Mouse (Mus musculus): ENCODE measurements at regions not wholly inside any gene's neighbourhood (a gene's known extent, or its start where the extent isn't known, plus 50 kb on each side); places are given as distances from the start of the nearest gene placed in this dataset.

- intact Hi-C loops (cut with DNase I), result no loop called here
These were observed 283.8 kb upstream of the Dph6 start for GRCm38 (mm10) chr2:114938416-114939147.

GRCm38 (mm10) chr2:114966111-114966510 lies 311.3 kb upstream of the Dph6 start:
- intact Hi-C loops (cut with DNase I), result no loop called here
- DNase-seq, result no peak

More at GRCm38 (mm10) chr2:114938416-114939147, 283.8 kb upstream of the Dph6 start:
- no peak for DNase-seq

GRCm38 (mm10) chr2:114968651-114969050 lies 313.9 kb upstream of the Dph6 start:
- no peak for DNase-seq
- intact Hi-C loops (cut with DNase I), result no loop called here

- intact Hi-C loops (cut with DNase I), result no loop called here
- DNase-seq, result no peak
These were observed 338.7 kb upstream of the Dph6 start for GRCm38 (mm10) chr2:114993419-114993818.

GRCm38 (mm10) chr2:114993882-114994281 lies 339.1 kb upstream of the Dph6 start:
- no peak for DNase-seq
- intact Hi-C loops (cut with DNase I), result no loop called here

GRCm38 (mm10) chr2:114994691-114995347 lies 340.1 kb upstream of the Dph6 start:
- no peak for DNase-seq

GRCm38 (mm10) chr2:115013916-115014315 lies 359.2 kb upstream of the Dph6 start:
- no peak for DNase-seq
- intact Hi-C loops (cut with DNase I), result no loop called here

More at GRCm38 (mm10) chr2:114994691-114995347, 340.1 kb upstream of the Dph6 start:
- intact Hi-C loops (cut with DNase I), result no loop called here

- intact Hi-C loops (cut with DNase I), result no loop called here
- DNase-seq, result no peak
These were observed 372.0 kb upstream of the Dph6 start for GRCm38 (mm10) chr2:115026777-115027176.

GRCm38 (mm10) chr2:115031134-115031533 lies 376.4 kb upstream of the Dph6 start:
- intact Hi-C loops (cut with DNase I), result no loop called here
- DNase-seq, result no peak

- intact Hi-C loops (cut with DNase I), result no loop called here
- DNase-seq, result no peak
These were observed 381.4 kb upstream of the Dph6 start for GRCm38 (mm10) chr2:115036205-115036604.

GRCm38 (mm10) chr2:115042299-115042785 lies 387.6 kb upstream of the Dph6 start:
- DNase-seq, result no peak
- intact Hi-C loops (cut with DNase I), result no loop called here

GRCm38 (mm10) chr2:115056327-115057070 lies 401.7 kb upstream of the Dph6 start:
- intact Hi-C loops (cut with DNase I), result no loop called here
- DNase-seq, result no peak

GRCm38 (mm10) chr2:115057200-115057599 lies 402.4 kb upstream of the Dph6 start:
- intact Hi-C loops (cut with DNase I), result no loop called here
- DNase-seq, result no peak

- DNase-seq, result no peak
- intact Hi-C loops (cut with DNase I), result no loop called here
These were observed 412.9 kb upstream of the Dph6 start for GRCm38 (mm10) chr2:115067489-115068163.

GRCm38 (mm10) chr2:115069704-115070103 lies 414.9 kb upstream of the Dph6 start:
- intact Hi-C loops (cut with DNase I), result no loop called here
- DNase-seq, result no peak

GRCm38 (mm10) chr2:115070123-115070522 lies 415.4 kb upstream of the Dph6 start:
- DNase-seq, result no peak
- intact Hi-C loops (cut with DNase I), result no loop called here

GRCm38 (mm10) chr2:115070666-115071065 lies 415.9 kb upstream of the Dph6 start:
- DNase-seq, result no peak
- intact Hi-C loops (cut with DNase I), result no loop called here

- intact Hi-C loops (cut with DNase I), result no loop called here
- no peak for DNase-seq
These were observed 427.0 kb upstream of the Dph6 start for GRCm38 (mm10) chr2:115081563-115082291.

GRCm38 (mm10) chr2:115082292-115082809 lies 427.6 kb upstream of the Dph6 start:
- intact Hi-C loops (cut with DNase I), result no loop called here
- no peak for DNase-seq
